Mouse (Mus musculus) cerebellum, adult 18-20 months (tissue): ENCODE measurements around the gene Trp73.

Source experiments
- DNase-seq, 2 experiments: peaks; one replicate each; pipeline ENCODE4 v3.0.0; 2021

Gene Trp73

DNA sequence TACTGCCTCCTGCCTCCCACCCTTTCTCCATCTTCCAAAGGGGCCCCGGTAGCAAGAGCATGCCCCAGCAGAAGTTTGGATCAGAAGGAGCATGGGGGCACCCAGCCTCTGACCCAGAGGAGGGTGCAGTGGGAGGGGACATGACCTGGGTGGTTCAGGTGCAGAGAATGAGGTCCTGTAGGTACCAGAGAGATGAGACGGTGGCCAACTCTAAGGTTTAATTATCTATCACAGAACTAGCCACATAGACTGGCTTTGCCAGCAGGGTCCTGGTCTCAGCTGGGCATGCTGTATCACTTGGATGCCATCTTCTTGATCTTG lies 113.6 kb downstream of the Trp73 start:
- DNase-seq: no peak

DNA sequence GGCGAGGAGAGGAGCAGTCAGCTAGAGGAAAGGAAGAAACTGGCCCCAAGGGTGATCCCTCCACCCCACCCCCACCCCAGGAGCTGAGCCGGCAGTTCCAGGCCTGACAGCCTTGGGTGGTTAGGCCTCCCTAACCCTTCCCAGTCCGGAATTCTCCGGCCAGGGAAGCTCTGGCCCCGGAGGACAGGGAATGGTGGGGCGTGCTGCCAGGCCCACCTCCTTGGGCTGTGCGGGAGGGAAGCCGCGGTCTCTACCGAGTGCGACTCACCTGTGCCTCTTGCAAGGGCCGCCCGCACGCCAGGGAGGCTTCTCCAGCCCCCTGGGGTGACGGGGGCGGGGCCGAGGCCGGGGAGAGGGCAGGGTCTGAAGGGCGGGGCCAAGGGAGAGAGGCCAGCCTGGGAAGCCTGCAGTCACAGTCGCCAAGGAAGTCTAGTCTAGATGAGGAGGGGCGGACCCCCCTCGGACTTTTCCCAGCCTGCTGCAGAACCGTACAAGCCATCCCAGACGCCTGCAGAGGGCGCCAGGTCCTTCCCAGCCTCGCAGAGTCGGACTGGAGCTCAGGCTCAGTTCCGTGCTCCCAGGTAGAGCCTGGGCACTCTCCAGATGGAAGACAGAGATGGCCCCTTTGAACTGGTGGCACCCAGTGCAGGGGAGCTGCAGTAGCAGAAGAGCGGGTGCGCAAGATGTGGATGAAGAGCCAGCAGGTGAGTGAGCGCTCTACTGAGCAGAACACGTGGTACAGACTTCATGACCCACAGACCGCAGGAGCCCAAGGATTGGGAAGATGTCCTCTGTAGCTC lies 114.2 kb downstream of the Trp73 start, which contains the start of gene Smim1:
Gene Smim1 (minus strand): TSS at position 590 of the 800 bp plus-strand sequence.
- DNase-seq: peak; percentile 64 to 65

DNA sequence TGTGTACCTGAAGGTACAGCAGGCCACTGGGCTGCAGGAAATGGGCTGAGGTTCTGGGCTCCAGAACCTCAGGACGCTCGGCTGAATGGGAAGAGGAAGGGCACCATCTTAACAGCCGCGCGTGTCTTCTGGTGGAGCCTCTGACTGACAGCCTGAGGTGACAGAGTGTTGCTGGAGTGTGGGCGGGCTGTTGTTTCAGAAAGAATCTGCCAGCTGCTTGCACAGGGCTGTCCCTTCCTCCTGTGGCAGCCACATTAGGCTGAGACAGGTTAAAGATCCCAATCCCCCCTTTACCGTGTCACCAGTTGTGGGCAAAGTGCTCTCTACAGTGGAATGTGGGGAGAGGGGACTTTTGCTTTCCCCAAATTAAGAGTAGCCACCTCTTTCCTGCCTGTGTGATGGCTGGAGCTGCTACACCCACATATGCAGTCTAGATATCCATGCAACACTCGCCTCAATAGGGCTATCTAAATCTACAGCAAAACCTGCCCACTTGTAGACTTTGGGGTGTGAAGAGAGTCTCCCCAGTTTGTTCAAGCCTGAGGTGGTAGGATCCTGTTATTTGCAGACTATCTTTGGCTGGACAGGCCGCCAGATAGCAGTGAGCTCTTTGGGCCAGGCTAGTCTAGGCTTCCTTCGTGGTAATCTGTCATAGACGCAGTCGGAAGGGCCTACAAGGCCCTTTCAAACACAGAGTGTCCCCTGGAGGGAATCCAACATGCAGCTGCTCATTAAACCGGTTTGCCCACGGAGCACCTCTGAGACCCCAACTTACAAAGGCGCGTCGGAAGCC lies 115.1 kb downstream of the Trp73 start:
- no peak for DNase-seq

DNA sequence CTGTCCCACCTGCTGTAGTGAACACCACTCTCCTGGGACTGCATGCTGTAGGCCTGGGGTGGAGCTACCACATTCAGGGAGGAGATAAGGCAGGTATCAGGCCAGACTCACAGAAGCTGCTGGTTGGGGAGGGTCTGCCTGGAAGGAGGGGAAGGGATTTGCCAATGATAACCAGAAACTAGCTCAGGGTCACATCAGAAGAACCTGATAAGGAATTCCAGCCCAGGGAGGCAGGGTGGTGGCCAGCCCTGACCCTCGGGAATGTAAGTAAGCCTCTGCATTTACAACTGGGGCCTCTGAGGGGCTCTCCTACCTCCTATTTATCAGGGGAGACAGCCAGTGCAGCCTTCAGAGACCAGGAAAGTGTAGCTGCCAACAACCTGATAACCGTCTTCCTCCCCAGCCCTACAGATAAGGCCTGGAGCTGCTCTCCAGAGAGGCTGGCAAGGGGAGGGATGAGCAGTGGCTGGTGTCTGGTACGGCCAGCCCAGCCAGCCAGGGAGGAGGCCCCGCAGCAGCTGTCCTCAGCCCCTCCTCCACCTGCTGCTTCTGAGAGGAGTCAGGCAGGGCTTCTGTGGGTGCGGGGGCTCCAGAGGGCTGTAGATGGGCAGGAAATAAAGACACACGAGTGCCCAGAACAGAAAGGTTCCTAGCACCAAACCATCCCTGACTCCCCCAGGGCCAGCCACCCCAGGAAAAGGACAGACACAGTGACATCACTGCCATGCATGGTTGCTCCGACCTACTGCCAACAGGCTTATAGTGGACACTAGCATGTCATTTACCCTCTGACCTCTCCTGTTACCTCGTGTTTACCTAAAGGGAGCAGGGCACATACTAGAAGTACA lies 116.0 kb downstream of the Trp73 start:
- DNase-seq: no peak

DNA sequence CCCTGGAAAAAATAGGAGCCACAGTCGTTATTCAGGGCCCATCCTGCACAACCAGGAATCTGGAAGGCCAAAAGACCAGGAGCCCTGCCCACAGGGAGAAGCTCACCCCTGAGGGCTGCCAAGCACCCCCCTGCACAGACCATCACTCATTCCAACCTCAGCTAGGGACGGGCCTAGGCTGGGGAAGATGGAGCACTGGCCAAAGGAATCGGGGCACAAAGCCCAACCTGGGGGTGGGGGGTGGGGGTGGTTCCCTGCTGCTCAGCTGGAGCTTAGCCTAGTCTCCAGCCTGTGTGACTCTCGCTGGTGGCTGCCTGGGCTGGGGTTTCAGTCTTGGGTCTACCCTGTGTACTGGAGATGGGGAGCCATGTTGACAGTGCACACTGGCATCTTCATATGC lies 117.2 kb downstream of the Trp73 start:
- no peak for DNase-seq

DNA sequence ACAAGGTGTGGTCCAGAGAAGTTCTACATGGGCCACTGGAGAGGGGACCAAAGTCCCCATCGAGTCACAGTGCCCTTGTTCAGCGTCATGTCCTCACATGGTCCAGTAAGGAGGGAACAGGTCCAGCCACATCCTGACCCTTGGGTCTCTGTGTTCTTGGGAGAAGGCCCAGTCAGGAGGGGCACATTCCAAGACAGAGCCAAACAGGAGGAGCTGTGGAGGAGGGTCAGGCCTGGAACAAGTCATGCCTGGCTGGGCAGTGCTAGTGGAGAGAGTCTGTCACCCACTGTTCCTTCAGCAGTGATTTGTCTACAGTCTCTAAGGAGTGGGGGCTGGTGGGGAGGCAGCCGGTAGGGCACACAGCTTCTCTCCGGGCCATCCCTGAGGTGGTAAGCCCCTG lies 117.6 kb downstream of the Trp73 start:
- no peak for DNase-seq

DNA sequence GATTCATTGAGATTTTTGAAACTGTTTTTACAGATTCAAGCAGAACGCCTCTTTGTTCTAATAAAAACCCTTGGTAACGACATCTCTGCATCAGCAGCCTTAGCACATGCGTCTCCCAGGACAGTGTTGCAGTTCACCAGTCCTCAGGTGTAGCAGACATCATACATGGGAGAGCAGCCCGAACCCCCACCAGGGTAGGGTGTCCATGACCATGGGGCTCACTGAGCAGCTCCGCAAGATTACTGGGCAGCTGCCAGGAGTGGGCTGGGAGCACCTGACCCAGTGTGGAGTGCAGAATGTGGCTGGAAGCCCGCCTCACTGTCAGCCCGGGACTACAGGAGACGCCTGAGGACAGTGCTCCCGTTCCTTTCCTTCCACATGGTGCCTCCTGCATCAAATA lies 118.6 kb downstream of the Trp73 start:
- DNase-seq: no peak

DNA sequence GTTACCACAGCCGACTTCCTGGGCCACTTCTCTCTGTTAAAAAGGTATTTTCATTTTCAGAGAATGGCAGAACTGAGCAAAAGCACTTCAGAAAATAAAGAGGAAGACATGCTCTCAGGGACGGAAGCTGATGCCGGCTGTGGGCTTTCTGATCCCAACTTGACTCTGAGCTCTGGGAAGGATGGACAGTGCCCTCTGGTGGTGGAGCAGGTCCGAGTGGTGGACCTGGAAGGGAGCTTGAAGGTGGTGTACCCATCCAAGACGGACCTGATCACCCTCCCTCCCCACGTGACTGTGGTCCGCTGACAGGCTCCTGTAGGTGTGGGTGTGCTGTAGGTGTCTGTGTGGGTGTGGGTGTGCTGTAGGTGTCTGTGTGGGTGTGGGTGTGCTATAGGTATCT lies 120.4 kb downstream of the Trp73 start:
- DNase-seq: peak in 1 of 2 experiments; percentile 38

DNA sequence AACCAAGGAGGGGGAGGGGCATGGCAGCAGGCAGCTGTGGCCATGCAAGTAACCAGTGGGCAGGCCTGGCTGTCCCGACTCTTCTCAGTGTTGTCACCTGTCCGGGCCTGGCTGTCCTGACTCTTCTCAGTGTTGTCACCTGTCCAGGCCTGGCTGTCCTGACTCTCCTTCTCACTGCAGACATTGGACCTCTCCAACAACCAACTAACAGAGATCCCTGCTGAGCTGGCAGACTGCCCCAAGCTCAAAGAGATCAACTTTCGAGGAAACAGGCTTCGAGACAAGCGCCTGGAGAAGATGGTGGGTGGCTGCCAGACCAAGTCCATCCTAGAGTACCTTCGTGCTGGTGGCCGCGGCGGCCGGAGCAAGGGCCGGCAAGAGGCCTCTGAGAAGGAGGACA lies 124.5 kb downstream of the Trp73 start:
- no peak for DNase-seq

DNA sequence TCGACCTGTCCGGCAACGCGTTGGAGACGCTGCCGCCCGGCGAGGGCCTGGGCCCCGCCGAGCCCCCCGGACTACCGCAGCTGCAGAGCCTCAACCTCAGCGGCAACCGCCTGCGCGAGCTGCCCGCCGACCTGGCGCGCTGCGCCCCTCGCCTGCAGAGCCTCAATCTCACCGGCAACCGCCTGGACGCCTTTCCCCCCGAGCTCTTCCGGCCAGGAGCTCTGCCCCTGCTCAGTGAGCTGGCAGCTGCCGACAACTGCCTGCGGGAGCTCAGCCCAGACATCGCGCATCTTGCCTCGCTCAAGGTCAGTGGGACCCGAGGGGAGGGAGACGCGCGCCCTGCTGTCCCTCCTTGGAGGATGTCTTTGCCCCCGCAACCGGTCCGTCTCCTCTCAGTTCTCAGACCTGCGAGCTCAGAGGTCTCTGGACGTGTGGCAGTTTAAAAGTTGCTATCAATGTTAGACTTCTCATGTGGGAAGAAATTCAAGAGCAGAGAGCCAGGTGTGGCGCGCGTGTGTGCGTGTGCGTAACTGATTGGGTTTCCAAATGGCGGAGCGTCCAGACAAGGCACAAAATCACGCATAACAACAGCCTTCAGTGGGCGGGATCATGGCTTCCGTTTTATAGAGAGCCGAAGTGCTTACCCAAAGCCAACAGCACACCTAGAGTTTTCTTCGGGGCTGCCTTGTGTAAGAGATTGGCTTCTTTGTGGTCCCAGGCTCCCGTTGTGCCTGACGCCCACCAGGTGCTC lies 127.7 kb downstream of the Trp73 start:
- peak in 1 of 2 experiments; percentile 20 for DNase-seq

DNA sequence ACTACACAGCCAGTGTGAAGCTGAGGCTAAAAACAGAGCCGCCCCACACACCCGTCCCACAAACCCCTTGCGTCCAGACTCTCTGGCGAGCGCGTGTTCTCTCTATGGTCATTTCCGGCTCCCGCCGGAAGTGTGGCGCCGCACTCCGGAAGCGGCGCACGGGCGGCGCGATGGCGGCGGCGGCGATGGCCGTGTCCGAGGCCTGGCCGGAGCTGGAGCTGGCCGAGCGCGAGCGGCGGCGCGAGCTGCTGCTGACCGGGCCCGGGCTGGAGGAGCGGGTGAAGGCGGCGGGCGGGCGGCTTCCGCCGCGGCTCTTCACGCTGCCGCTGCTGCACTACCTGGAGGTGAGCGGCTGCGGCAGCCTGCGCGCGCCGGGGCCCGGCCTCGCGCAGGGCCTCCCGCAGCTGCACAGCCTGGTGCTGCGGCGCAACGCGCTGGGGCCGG lies 128.3 kb downstream of the Trp73 start, which contains the start of gene Lrrc47:
Gene Lrrc47 (plus strand): TSS at position 86 of the 444 bp plus-strand sequence.
- DNase-seq: peak; percentile 89

DNA sequence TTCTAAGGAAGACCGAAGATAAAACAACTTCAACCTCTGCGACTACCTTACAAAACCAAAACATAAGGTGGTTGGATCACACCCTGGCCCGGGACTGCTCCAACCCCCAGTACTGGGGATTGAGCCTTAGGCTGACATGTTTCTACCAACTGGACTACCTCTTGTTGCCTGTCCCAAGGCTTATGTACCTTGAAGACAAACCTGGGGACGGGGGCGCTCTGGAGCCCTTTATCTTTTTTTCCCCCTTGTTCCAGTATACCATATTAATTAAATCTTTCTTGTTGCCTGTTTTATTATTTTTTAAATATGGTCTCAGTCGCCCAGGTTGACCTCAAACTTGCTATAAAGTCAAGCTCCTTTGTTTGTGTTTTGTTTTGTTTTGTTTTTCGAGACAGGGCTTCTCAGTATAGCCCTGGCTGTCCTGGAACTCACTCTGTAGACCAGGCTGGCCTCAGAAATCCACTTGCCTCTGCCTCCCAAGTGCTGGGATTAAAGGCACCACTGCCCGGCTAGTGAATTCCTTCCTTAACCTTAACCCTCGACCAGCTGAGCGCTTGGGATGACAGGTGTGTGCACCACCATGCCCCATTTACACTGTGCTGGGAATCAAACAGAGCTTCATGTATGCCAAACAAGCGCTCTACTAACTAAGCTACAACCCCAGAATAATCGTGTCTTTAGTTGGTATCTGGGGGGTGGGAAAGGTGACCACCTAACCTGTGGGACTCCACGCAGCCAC lies 128.9 kb downstream of the Trp73 start:
- DNase-seq: no peak

DNA sequence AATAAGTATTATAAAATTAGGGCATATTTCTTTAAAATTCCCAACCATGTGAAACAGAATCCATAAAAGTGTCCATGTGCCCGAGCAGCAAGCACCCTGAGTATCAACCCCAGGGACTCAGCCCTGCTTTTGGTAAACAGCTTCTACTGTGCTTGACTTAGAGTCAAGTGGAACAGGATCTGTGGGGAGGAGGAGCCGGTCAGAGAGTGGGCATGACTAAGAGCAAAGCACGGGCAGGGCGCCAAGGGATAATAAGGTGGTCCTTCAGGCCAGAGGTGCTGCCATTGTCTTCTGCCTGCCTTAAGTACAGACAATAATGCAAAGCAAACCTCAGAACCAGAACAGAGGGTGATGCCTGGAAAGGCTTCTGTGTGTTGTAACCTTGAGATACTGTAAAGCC lies 132.2 kb downstream of the Trp73 start:
- DNase-seq: no peak

DNA sequence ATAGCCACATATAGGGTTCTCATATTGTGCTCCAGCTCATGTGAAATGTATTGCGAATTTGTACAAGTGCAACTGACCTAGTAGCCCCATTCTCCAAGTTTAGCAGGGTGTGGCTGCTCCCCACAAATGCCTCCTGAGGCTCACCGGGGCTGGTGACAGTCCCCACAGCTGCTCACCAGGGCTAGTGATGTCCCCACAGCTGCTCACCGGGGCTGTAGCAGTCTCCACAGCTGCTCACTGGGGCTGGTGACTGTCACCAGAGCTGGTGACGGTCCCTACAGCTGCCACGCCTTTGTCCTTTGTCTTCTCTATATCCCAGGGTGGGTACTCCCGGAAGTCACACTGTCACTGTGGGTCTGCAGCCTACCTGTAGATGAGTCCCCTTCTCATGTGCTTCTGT lies 133.7 kb downstream of the Trp73 start:
- no peak for DNase-seq
